Mouse (Mus musculus) heart, adult 9 months (tissue): ENCODE data around the gene Kcnq4.

Experiments
- DNase-seq, 2 experiments: peaks; one replicate each; pipeline ENCODE4 v3.0.0; 2022; ENCODE audit warnings: low spot score in 2 of 2

Gene Kcnq4

DNA sequence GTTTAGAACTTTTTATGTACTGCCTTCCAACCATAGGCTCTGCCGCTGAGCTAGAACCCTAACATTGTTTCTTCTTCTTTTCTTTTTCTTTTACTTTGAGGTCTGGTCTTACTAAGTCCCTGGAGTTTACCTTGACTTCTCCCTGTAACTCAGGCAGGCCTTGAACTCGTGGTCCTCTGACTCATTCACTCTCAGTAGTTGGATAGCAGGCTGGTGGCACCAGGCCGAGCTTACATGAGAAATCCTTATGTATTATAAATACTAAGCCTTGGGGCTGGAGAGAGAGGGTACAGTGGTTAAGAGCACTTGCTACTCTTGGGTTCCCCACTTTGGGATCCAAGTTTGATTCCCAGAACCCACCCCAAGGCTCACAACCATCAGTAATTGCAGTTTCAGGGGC, 74.8 kb downstream of the Kcnq4 start:
- DNase-seq = no peak

DNA sequence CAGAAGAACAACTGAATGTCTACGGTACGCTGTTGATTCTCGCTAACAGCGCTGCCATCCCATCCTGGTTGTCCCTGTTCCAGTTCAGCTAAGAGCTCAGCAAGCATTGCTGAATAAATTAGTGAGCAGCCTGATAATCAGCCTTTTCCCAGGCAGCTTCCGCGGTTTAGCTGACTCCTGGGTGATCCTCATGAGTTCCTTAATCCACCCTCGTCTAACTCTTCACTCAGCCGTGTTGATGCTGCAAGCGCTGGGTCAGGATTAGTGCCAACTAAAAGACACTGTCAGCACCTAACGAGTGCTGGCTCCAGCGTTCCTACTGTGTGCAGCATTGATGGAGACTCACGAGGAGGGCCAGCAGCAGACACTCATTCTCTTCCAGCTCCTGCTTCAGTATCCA, 77.4 kb downstream of the Kcnq4 start:
- DNase-seq = no peak

DNA sequence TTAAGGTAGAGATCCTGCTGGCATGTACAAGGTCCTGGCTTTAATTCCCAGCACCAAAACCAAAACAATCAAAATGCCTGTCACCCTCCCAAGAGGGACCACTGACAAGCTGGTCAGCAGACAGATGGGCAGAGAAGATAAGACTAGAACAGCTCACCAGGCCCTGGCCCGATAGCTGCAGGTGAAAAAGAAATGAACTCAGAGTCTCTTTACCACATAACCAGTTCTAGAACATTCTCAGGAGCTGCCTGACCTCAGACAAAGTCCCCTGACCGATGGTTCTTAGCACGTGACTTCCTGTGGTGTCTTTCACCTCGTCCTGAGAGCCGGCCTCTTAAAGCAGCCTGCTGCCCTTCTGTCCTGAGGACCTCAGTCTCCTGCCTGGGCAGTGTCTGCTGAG, 78.8 kb downstream of the Kcnq4 start:
- DNase-seq = no peak

DNA sequence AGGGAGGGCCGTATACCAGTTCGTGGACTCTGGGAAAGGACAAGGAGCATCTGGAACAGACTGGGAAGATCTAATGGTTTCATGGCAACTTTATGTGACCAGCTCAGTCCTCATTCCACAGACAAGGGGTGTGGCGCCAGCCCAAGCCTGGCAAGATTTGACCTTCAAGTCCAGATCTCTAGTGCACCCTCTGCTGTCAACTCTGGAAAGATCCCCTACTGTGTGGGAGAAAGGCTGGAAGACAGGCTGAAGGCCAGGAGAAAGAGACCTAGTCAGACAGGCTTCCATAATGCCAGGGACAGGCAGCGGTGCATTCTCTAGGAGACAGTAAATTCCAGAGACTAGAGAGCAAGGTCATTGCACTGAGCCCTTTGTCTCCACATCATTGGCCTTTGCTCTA, 79.9 kb downstream of the Kcnq4 start:
- peak; percentile 27 to 54 for DNase-seq

DNA sequence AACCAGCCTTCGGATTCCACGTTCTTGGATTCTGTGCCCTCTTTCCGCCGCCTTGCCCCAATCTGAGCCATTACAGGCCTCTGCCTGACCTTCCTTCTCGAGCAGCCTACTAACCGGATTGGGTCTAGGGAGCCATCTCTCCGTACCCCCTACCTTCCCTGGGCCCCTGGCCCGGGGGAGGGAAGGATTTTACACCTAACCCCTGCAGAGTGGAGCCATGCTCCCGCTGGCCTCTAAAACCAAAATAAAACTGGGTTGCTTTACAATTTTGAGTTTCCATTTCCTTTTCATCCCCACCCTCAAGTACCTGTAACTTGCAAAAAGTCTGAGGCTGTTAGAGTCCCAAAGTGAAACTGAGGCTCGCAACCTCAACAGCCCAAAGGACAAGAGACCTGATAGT, 80.9 kb downstream of the Kcnq4 start:
- no peak for DNase-seq

DNA sequence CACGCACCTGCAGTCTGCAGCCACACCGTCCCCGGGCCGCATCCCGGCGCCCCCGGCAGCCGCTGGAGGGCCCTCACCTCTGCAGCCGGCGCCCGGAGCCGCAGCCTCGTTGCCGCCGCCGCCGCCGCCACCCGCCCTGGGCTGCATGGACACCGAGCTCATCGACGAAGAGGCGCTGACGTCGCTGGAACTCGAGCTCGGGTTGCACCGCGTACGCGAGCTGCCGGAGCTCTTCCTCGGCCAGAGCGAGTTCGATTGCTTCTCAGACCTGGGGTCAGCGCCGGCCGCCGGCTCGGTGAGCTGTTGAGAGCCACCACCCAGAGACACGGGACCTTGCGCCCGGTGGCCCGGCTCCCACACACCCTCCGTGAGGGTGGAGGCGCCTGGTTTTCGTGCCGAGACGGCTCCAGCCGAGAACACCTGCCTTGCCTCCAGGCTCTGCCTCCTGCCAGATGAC, 81.3 kb downstream of the Kcnq4 start:
- DNase-seq = peak in 1 of 2 experiments; percentile 23

DNA sequence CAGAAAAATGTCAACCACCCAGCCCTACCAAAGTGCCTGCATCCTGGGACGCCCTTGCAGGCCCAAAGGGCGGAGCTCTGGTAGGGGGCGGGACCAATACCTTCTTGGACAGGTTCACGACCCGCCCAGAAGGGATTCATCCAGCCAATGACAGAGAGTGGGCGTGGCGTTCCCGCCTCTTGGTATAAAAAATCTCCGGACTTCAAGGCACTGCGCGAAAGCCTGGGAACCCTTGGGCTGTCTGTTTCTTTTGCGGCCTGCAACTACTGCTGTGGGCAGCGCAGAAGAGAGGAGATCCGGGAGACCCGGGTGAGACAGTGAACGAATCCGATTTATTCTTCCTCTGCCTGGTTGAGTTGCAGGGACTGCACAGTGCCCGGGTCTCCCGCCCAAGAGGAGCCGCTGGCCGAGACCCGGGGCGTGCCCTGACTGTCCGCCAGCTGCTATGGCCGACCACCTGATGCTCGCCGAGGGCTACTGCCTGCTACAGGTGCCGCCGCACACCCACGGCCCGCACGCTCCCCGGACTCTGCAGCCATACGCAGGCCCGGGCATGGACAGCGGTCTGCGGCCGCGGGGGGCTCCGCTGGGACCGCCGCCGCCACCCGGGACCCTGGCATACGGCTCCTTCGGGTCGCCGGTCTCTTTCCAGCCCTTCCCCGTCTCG, 81.9 kb downstream of the Kcnq4 start, which contains the start of gene Cited4:
Gene Cited4 (plus strand): TSS at position 215 of the 667 bp plus-strand sequence.
- peak; percentile 88 to 90 for DNase-seq

DNA sequence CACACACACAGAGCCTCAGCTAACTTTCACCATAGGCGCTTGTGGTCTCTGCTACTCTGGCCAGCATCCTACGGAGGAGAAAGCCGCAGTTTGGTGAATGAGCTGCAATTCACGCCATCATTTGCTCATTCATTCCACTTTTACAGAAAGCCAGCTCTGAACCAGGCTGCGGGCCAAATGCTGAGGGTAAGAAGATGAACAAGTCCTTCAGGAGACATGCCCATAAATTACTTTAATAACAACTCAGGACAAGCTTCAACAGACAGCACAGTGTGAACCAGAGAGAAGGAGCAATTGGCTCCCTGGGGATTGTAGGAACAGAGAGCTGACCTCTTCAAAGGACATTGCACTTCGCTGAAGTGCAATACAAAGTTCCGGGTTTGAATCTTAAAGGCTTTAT, 82.6 kb downstream of the Kcnq4 start:
- DNase-seq = no peak

DNA sequence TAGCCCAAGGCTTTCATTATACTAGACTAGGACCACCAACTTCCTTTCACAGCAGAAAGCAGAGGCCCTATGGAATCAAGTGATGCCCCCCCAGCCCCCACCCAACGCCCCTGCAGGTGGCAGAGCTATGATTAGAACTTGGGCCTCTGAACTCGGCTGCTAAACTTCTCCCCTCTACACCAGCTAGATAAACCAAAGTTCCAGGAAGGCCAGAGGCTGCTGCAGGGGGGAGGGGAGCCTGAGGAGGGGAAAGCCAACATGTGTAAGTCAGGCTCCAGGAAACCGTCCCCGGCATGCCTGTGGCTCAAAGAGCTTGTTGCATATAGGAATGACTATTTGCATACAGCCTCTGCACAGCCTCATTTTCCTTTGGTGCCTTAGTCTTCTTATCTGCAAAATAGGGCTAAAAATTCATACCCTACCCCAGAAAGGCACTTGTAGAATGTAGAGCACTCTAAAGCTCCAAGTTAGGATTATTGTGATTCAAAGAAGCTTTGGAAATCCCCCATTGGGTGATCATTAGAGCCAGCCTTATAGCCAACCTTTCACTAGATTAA, 83.2 kb downstream of the Kcnq4 start:
- DNase-seq = no peak

DNA sequence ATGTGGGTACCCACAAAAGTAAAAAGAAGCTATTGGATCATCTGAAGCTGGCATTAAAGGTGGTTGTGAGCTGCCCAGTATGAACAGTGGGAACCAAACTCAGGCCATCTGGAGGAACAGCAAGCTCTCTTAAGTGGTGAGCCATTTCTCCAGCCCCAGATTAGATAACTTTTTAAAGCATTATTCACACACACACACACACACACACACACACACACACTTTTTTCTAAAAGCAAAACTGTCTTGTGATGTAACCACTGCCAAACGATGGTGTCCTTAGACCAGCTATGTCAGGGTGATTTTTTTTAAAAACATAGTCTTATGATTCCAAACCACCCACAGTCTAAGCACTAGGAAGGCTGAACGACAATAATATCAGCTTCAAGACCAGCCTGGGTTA, 83.8 kb downstream of the Kcnq4 start:
- no peak for DNase-seq

DNA sequence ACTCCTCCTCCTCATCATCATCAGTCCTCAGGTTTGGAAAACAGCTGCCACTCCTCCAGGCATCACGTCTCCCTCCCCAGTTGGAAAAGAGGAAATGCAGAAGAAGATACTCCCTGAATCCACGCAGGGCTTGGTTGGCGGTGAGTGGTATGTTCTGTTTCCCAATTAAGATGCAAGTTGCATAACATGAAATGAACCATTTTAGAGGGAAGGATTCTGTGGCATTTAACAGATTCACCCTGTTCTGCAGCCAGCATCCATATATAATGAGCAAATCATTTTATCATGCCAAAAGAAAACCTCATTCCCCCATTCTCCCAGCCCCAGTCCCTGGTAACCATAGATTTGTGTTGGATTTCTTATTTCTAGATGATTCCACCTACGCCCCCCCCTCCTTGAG, 87.9 kb downstream of the Kcnq4 start:
- no peak for DNase-seq

DNA sequence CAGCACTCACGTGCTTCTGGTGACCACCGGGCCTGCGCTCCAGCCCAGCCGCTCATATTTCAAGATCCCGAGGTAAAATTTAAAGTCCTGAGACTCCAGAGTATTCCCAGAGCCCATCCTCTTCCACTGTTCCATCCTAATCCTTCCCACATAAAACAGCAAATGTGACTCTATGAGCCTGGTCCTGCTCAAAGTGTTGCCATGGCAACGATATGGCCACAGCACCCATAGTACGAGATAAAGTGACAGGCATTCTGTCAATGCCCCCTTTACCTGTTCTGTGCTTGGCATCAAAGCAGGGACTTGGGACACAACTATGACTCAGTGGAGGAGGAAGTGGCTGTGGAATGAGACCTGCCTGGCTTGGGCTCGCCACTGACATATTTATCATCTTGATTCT, 92.5 kb downstream of the Kcnq4 start:
- no peak for DNase-seq

DNA sequence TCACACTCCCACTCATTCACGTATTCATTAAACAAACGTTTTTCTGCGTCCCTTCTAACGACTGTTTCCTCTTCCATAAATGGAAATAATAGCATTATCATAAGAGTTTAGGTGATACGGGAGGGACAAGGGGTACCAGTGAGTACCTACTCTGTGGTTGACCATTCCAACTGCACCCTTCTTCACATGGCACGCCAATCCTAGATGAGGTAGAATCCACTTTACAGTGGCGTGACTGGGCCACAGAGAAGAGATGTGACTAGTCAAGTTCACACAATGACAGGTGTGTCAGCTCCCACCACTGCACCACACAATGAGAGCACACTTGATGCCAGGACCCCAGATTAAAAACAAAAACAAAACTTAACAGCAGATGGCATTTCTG, 98.2 kb downstream of the Kcnq4 start:
- no peak for DNase-seq

DNA sequence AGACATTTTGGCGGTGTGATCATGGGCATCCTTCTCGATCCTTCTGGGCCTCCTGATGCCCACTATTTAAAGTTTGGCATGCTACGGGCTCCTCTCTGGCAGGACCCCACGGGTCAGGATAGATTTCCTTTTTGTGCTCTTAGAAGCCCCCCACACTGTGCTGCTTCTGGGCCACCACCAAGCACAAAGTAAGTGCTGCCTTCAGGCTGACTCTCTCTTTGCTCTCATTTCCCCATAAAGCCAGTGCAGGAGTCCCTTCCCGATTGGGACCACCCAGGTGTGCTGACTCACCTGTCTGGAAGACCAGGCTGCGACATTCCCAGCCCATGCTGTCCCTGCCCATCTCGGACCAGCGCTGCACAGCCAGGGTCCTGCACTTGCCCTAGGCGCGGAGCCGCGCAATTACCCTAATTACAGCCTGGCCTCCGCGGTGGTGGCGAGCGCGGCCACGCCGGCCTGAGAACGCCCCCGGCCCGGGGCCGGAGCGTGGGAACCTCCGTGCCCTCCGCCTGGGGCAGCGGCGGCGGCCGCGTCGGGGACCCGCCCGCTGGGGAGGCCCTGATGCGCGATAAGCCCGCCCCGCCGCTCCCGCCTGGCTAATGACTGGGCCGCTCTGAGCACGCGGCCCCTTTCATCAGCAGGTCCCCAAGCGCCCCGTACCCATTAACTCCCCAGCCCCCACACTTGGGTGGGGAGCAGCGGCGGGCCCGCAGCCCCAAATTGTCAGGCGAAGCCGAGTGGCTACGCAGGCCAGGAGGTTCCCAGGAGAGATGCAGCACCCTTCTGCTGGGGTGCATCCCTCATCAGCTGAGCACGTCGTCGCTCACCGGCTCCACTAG, 98.8 kb downstream of the Kcnq4 start:
- no peak for DNase-seq
